Mouse (Mus musculus) kidney, adult 2 months (tissue): ENCODE data around the gene Proser3.

Experiments
- CTCF ChIP-seq: fragments of 200-500 bp; conservative IDR thresholded peaks from 2 replicates; pipeline ENCODE4 v1.5.1; 2011; ENCODE audit warnings: low read depth, mild to moderate bottlenecking, control low read depth, low read length, moderate library complexity, mixed read lengths; ENCODE audit not compliant: insufficient read depth, insufficient read length
- POLR2A ChIP-seq: fragments of 200-500 bp; IDR thresholded peaks from one replicate; pipeline ENCODE4 v1.6.1; 2011; ENCODE audit warnings: low read depth, low read length, control low read depth

DNA sequence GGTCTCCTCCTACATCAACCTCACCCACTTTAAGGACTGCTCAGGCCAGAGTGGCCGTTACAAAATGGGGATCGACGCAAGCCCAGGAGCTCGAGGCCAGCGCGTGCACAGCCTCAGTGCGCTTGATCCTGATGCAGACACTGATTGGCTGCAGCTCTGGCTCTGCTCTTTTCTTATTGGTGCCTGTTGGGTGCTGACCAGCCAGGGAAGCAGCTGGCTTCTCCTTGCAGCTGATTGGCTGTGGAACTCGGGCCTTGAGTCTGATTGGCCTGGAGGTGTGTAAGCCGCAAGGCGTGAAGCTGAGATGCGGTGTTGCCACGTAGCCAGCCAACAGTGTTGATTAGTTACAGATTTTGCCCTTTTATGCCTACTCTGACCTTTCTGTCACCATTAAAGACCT, 46.7 kb upstream of the Proser3 start, which contains the start of gene Zbtb32:
- no peak for TF ChIP-seq CTCF
- no peak for TF ChIP-seq POLR2A
